Mouse (Mus musculus) MEL (cell line): ENCODE data around the gene Nup54. TPM values are rescaled to one million over a fixed set of nuclear protein-coding genes. Genes with fewer than 3 reads are reported as not detected.

Experiments used
- DNase-seq: peaks from one replicate; pipeline ENCODE4 v3.0.0; 2011; ENCODE audit warnings: low read depth, low spot score
- H3K27ac ChIP-seq: 2 replicates; pipeline ENCODE4 v1.5.1; 2012; ENCODE audit warnings: low read depth, mild to moderate bottlenecking, control low read depth, low read length, moderate library complexity; ENCODE audit not compliant: control insufficient read depth
- H3K27me3 ChIP-seq, 2 experiments: fragments of 150-350 bp in 1 of 2; sonication (generic) in 1 of 2; 2 replicates each; pipeline ENCODE4 v1.6.1; 2012; ENCODE audit warnings: low read length in 2 of 2, mild to moderate bottlenecking in 2 of 2, improper control_type of control experiment in 1 of 2, moderate library complexity in 1 of 2; ENCODE audit not compliant: insufficient read depth in 2 of 2, control insufficient read depth in 1 of 2
- H3K36me3 ChIP-seq, 2 experiments: 2 replicates each; pipeline ENCODE4 v1.6.1; 2012 to 2014; ENCODE audit warnings: low read length in 2 of 2, improper control_type of control experiment in 1 of 2, inconsistent platforms in 1 of 2, mild to moderate bottlenecking in 1 of 2; ENCODE audit not compliant: insufficient read depth in 2 of 2, control insufficient read depth in 1 of 2
- H3K4me1 ChIP-seq, 2 experiments: fragments of 150-350 bp in 1 of 2; sonication (generic) in 1 of 2; 2 replicates each; pipeline ENCODE4 v1.6.1; 2012; ENCODE audit warnings: low read length in 2 of 2, improper control_type of control experiment in 1 of 2, mild to moderate bottlenecking in 1 of 2; ENCODE audit not compliant: insufficient read depth in 2 of 2, control insufficient read depth in 1 of 2
- H3K4me3 ChIP-seq, 2 experiments: fragments of 150-350 bp in 1 of 2; sonication (generic) in 1 of 2; 2 replicates each; pipeline ENCODE4 v1.5.1; 2012; ENCODE audit warnings: low read depth in 2 of 2, low read length in 2 of 2, mild to moderate bottlenecking in 2 of 2, moderate library complexity in 2 of 2, control low read depth in 1 of 2, improper control_type of control experiment in 1 of 2; ENCODE audit not compliant: control insufficient read depth in 1 of 2, insufficient read depth in 1 of 2
- H3K79me2 ChIP-seq: 2 replicates; pipeline ENCODE4 v1.6.1; 2012; ENCODE audit warnings: mild to moderate bottlenecking, low read length, moderate library complexity; ENCODE audit not compliant: control insufficient read depth, poor library complexity, insufficient read depth
- H3K9ac ChIP-seq: 2 replicates; pipeline ENCODE4 v1.6.1; 2012; ENCODE audit warnings: low read depth, mild to moderate bottlenecking, control low read depth, low read length, moderate library complexity; ENCODE audit not compliant: control insufficient read depth, poor library complexity, severe bottlenecking
- H3K9me3 ChIP-seq: fragments of 150-350 bp; sonication (generic); replicated peaks from 2 replicates; pipeline ENCODE4 v1.6.1; 2012; ENCODE audit warnings: mild to moderate bottlenecking, low read length, improper control_type of control experiment, moderate library complexity; ENCODE audit not compliant: insufficient read depth
- CHD1 ChIP-seq: IDR thresholded peaks from 2 replicates; pipeline ENCODE4 v1.6.1; 2012; ENCODE audit warnings: low read depth, mild to moderate bottlenecking, inconsistent platforms, low read length, improper control_type of control experiment
- CTCF ChIP-seq, 3 experiments: IDR thresholded peaks in 2 of 3; conservative IDR thresholded peaks in 1 of 3; 2 replicates each; pipeline ENCODE4 v1.5.1; 2011 to 2012; ENCODE audit warnings: low read length in 3 of 3, low read depth in 2 of 3, mild to moderate bottlenecking in 2 of 3, improper control_type of control experiment in 1 of 3, inconsistent platforms in 1 of 3, mixed read lengths in 1 of 3, moderate library complexity in 1 of 3; ENCODE audit not compliant: control insufficient read depth in 1 of 3, insufficient read depth in 1 of 3, poor library complexity in 1 of 3, severe bottlenecking in 1 of 3
- E2F4 ChIP-seq: IDR thresholded peaks from 2 replicates; pipeline ENCODE4 v1.6.1; 2011; ENCODE audit warnings: low read depth, low read length, improper control_type of control experiment, borderline replicate concordance
- ELF1 ChIP-seq: IDR thresholded peaks from 2 replicates; pipeline ENCODE4 v1.6.1; 2014; ENCODE audit warnings: low read depth, mild to moderate bottlenecking, inconsistent platforms, low read length, improper control_type of control experiment, moderate library complexity
- ETS1 ChIP-seq: IDR thresholded peaks from 2 replicates; pipeline ENCODE4 v1.6.1; 2012; ENCODE audit warnings: low read depth, mild to moderate bottlenecking, inconsistent platforms, low read length, improper control_type of control experiment, moderate library complexity
- GABPA ChIP-seq: IDR thresholded peaks from 2 replicates; pipeline ENCODE4 v1.6.1; 2012; ENCODE audit warnings: low read depth, mild to moderate bottlenecking, inconsistent platforms, low read length, improper control_type of control experiment, moderate library complexity
- GATA1 ChIP-seq: IDR thresholded peaks from 2 replicates; pipeline ENCODE4 v1.6.1; 2011; ENCODE audit warnings: low read depth, low read length, improper control_type of control experiment
- HCFC1 ChIP-seq: IDR thresholded peaks from 2 replicates; pipeline ENCODE4 v1.6.1; 2012; ENCODE audit warnings: low read depth, mild to moderate bottlenecking, inconsistent platforms, low read length, improper control_type of control experiment, moderate library complexity
- MEF2A ChIP-seq: IDR thresholded peaks from 2 replicates; pipeline ENCODE4 v1.6.1; 2014; ENCODE audit warnings: low read depth, mild to moderate bottlenecking, inconsistent platforms, low read length, improper control_type of control experiment; ENCODE audit not compliant: poor library complexity, insufficient replicate concordance, severe bottlenecking; ENCODE audit errors: extremely low read depth
- MYB ChIP-seq: IDR thresholded peaks from 2 replicates; pipeline ENCODE4 v1.6.1; 2011; ENCODE audit warnings: mild to moderate bottlenecking, low read depth, low read length, improper control_type of control experiment
- MYC ChIP-seq: IDR thresholded peaks from 2 replicates; pipeline ENCODE4 v1.6.1; 2011; ENCODE audit warnings: low read depth, mild to moderate bottlenecking, low read length, improper control_type of control experiment, moderate library complexity
- RAD21 ChIP-seq: IDR thresholded peaks from 2 replicates; pipeline ENCODE4 v1.6.1; 2011; ENCODE audit warnings: mild to moderate bottlenecking, low read depth, low read length, improper control_type of control experiment
- SIN3A ChIP-seq: IDR thresholded peaks from 2 replicates; pipeline ENCODE4 v1.6.1; 2012; ENCODE audit warnings: low read length, improper control_type of control experiment, inconsistent platforms
- SMC3 ChIP-seq: IDR thresholded peaks from 2 replicates; pipeline ENCODE4 v1.6.1; 2011; ENCODE audit warnings: low read depth, low read length, improper control_type of control experiment
- USF1 ChIP-seq: IDR thresholded peaks from 2 replicates; pipeline ENCODE4 v1.6.1; 2014; ENCODE audit warnings: low read depth, mild to moderate bottlenecking, inconsistent platforms, low read length, improper control_type of control experiment, moderate library complexity
- ZC3H11A ChIP-seq: IDR thresholded peaks from 2 replicates; pipeline ENCODE4 v1.6.1; 2012; ENCODE audit warnings: low read depth, mild to moderate bottlenecking, inconsistent platforms, low read length, improper control_type of control experiment
- polyA plus RNA-seq, 2 experiments: library from polyadenylated mRNA; stranded (reverse) in 1 of 2; unstranded in 1 of 2; fragments of >175 nt in 1 of 2; fragments of >200 nt in 1 of 2; gene quantifications; 2 replicates each; pipeline versions ENCODE4 v1.2.1 to v1.2.4; 2012; ENCODE audit warnings: low replicate concordance in 2 of 2, low read depth in 1 of 2; ENCODE audit not compliant: insufficient read length in 2 of 2, insufficient read depth in 1 of 2, missing spikeins in 1 of 2
- total RNA-seq: library from RNA; depleted of rRNA; stranded (reverse); fragments of 300-350 nt; gene quantifications from 2 replicates; pipeline ENCODE4 v1.2.3, GENCODE M21; 2012

Gene Nup54
- total and polyA plus RNA-seq, 3 experiments = 67.5 to 106 TPM; not detected in 1

DNA sequence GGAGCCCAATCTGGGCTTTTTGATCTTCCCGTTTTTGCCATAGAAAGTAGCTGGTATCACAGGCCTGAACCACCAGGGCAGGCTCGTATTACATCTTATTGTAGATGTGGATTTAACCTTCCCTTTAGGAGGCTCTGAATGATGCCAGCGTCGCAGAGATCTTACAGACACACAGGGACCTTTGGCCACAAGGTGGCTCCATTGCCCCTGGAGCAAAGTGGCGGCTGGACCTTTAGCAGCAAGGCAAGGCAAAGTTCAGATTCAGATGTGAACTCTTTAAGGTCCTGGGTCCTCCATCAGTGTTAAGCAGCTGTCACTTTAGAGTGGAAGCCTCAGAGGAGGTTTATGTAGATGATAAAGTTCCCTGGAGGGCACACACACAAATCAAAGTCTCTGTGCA is 26.3 kb upstream of the Nup54 start:
- Histone ChIP-seq H3K9me3 (no peaks in the 10 kb centered on the region), H3K4me1 (peaks cover 0 to 4% of the 10 kb centered on the region in 2 experiments; a peak in 2 of 4 replicates), H3K79me2 (no peaks in the 10 kb centered on the region), H3K4me3 (no peak overlapping the region), H3K27me3 (no peaks in the 10 kb centered on the region), H3K27ac (no peak overlapping the region), H3K9ac (no peak overlapping the region), H3K36me3 (peaks cover 0 to 3% of the 10 kb centered on the region in 2 experiments; a peak in 1 of 4 replicates)
- DNase-seq = peak; percentile 39
- TF ChIP-seq MEF2A = no peak
- no peak for TF ChIP-seq MYC
- no peak for TF ChIP-seq CHD1
- peak; percentile 69 for TF ChIP-seq RAD21
- peak; percentile 84 for TF ChIP-seq SMC3
- TF ChIP-seq HCFC1 = no peak
- no peak for TF ChIP-seq ETS1
- no peak for TF ChIP-seq GABPA
- TF ChIP-seq ZC3H11A = peak; percentile 42; the same call in 1 of the 2 replicates
- TF ChIP-seq ELF1 = no peak
- TF ChIP-seq USF1 = no peak
- TF ChIP-seq CTCF (IDR thresholded peaks at IDR 0.05 in 2 of 3, conservative IDR thresholded peaks at IDR 0.05 in 1 of 3; ENCODE audit: control insufficient read depth in 1 of 3, insufficient read depth in 1 of 3, low read depth in 2 of 3, low read length in 3 of 3, poor library complexity in 1 of 3, severe bottlenecking in 1 of 3) = peak; percentile 33 to 73 (median 72)
- no peak for TF ChIP-seq E2F4
- TF ChIP-seq MYB = no peak
- no peak for TF ChIP-seq GATA1

DNA sequence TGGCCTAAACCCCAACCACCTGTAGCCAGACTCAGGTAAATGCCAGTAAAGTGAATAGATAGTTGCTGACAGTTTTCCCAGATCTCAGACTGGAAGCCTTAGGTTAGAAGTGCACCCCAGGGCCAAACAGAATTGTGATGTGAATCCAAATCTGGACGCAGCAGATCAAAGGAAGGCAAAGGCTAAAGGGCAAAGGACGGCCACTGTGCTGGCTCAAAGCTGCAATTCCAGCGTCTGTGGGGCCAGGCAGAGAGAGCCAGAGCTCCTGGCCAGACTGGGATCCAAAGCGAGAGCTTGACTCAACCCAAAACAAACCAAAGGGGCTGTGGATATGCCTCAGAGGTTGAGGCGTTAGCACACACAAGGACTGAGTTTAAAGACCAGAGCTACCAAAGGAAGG is 23.7 kb upstream of the Nup54 start:
- H3K27me3 ChIP-seq = no peaks in the 10 kb centered on the region
- H3K4me3 ChIP-seq = no peak overlapping the region
- H3K36me3 ChIP-seq = peaks cover 1 to 3% of the 10 kb centered on the region in 2 experiments; a peak in 2 of 4 replicates
- DNase-seq = no peak
- no peak overlapping the region for H3K9ac ChIP-seq
- TF ChIP-seq SIN3A = no peak
- no peak overlapping the region for H3K27ac ChIP-seq
- no peaks in the 10 kb centered on the region for H3K9me3 ChIP-seq
- no peaks in the 10 kb centered on the region for H3K79me2 ChIP-seq
- H3K4me1 ChIP-seq = peaks cover 0 to 4% of the 10 kb centered on the region in 2 experiments; a peak in 2 of 4 replicates
